Mouse (Mus musculus) spleen, adult 12 weeks (tissue): Measurements from ENCODE around the gene Atp13a2.
A peak's percentile ranks its signal among the peaks of the same experiment; 100 is the strongest.

Source experiments
- DNase-seq: peaks from one replicate; pipeline ENCODE4 v3.0.0; 2022; ENCODE audit warnings: low spot score

Gene Atp13a2

DNA sequence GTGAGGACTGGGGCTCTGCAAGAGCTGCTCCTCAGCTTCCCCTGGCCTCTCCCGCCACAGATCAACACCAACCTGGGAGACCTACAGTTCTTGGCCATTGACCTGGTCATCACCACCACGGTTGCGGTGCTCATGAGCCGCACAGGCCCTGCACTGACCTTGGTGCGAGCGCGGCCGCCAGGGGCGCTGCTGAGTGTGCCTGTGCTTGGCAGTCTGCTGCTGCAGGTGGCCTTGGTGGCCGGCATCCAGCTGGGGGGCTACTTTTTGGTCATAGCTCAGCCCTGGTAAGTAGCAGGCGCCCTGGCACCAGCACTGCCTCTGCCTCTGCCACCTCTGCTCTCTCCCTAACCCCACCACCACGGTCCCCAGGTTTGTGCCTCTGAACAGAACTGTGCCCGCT is 19.3 kb downstream of the Atp13a2 start:
- no peak for DNase-seq

DNA sequence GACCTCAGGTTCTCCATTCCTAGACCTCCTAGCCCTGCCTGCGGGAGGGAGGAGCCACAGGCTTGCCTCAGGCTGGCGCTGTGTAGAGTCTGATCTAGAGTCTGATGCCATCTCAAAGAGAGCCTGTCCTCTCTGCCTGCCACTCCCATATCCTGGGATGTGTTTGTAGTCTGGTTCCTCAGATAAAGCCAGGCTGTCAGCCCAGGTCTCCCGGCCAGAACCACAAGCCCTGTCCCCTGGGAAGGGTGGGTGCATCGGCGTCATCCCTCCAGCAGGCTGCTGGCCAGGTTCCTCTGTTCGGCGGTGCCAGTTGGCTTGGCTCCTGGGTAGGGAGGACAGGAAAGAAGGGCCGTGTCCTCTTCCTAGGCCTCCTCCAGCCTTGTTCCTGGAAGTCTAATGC is 21.4 kb downstream of the Atp13a2 start:
- DNase-seq: no peak

DNA sequence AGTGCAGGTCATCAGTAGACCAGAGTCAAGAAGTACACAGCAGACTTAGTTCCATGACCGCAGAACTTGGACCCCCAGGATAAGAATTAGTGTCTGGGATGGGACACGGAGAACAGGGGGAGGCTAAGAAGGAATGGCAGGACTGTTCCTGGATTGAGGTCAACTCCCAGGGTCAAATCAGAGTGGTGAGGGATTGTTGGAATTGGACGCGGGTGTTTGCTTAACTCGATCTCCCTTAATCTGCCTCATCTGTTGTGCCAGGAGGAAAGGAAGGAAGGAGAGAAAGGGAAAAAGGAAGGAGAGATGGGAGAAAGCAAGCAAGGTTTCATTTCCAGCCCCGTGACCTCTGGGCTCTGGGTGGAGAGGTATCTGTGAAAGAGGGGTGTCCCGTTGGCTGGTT is 23.4 kb downstream of the Atp13a2 start, which contains the start of gene Mfap2:
Gene Mfap2, plus strand, starts transcription at position 301 of the 400 bp plus-strand sequence.
- no peak for DNase-seq

DNA sequence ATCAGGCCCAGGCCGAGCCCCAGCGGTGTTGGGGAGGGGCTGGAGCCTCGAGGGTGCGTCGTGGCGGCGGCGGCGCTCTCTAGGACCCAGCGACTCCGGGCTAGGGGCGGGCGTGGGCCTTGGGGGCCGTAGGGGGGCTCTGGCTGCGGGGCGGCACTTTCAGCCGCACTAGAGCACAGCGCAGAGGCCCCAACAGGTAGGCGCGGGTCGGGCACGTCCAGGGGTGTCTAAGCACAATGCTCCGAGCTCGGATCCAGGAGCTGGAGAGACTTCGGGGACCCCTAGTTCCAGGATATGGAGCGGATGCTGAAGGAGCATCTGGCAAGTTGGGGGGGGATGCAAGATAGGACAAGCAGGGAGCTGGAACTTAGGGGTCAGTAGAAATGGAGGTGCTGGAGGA is 23.9 kb downstream of the Atp13a2 start:
- no peak for DNase-seq

DNA sequence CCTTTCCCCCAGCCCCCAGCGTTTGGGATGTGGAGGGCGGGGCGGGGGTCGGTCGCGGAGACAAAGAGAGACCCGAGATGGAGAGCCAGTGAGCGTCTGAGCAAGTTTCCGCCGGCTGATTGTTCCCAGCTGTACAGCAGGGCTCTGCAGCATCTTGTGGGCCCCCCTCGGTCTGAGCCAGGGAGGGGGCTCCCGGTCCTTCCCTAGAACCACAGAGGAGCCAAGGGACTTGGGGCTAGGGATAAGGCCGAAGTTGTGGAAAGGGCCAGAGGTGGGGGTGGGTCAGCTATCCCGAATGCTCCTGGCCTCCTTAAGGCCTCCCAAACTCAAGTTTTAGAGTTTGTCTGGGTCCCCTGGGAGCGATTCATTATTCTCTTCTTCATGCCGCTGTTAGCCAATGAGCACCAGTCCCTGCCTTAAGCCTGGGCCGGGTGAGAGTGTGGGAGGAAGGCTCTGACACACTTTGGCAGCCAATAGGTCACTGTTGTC is 24.3 kb downstream of the Atp13a2 start:
- DNase-seq: no peak

DNA sequence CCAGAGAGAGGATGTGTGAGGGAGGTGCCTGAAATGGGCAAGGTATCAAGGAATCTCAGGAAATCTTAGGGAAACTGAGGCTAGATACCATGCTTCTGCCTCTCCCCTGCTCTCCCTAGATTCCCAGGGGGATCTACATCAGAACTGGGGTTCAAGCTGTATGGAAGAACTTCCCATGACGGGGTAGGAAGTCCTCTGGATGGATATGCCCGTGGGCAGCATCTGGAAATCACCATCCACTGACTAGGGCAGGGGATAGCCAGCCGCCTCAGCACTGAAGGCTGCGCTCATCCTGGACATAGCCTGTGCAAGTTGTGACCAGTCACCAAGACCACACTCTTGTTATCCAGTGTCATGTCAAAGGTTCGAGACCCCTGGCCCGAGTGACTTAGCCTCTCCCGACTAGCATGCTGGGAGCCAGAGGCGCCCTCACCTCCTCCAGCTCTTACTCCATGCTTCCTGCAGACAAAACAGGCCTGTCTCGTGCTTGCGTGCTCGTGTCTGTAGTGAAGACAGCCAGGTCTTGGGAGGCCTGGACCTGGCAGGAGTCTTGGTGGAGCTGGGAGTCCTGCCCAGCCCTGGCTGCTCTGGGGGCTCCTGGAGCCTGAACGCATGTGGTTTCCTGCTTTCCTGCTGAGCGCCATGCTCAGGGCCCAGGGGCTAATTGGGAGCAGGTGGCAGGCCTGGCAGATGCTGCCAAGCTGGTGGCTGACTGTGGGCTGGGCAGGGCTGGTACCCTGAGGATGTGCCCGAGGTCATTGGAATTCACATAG is 25.1 kb downstream of the Atp13a2 start:
- no peak for DNase-seq

DNA sequence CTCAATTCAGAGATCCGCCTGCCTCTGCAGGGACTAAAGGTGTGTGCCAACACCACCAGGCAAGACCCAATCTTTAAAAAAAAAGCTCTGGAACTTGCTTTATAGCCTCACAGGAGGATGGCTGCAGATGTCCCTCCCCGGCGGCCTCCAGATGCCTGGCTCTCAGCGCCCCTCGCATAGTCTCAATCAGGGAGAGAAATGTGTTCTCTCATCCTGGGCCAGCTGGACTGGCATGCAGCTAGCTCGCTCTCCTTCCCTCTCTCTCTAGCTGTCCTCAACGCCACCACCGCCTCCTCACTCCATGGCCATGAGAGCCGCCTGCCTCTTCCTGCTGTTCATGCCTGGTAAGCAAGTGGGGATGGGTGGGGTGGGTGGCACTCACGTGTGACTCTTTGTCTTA is 25.9 kb downstream of the Atp13a2 start:
- no peak for DNase-seq

DNA sequence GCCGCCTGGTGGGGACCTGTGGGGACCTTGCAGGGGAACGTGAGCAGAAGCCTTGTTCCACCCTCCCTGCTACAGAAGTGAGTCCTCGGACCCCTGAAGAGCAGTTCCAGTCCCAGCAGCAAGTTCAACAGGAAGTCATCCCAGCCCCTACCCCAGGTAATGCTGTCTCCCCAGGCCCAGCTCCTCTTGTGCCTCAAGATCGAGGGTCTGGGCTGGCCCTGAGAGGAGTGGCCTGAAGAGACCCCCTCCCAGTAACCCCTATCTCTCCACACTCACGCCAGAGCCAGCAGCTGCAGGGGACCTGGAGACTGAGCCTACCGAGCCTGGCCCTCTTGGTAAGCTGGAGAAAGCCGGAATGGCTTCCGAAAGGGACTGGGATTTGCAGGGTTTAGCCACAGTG is 27.4 kb downstream of the Atp13a2 start:
- DNase-seq: no peak

DNA sequence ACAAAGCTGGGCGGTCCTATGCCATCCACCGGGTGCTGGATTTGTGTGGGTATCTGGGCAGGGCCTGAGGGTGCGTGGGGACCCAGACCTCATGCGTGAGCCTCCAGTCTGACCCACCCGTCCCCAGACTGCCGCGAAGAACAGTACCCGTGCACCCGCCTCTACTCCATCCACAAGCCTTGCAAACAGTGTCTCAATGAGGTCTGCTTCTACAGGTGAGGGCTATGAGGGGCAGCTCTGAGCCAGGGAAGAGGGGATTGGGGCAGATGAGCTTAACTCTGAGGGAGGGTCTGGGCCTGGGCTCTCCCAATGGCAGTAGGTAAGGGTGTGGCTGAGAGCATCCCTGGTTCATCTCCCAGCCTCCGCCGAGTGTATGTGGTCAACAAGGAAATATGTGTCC is 28.2 kb downstream of the Atp13a2 start:
- DNase-seq: no peak

DNA sequence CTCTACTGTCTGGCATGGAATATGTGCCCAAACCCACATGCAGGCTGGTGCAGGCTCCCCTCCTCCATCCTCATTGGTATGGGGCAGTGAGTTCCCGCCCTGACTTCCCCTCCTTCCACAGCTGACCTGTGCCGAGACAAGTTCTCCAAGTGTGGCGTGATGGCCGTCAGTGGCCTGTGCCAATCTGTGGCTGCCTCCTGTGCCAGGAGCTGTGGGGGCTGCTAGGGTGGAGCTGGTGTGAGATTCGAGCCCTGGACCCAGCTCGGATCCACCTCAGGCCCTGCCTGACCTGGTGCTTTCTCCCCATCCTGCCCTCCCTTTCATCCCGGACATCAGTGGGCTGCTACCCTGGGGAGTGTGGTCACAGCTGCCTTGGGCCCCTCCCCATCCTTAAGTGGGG is 28.7 kb downstream of the Atp13a2 start:
- no peak for DNase-seq

DNA sequence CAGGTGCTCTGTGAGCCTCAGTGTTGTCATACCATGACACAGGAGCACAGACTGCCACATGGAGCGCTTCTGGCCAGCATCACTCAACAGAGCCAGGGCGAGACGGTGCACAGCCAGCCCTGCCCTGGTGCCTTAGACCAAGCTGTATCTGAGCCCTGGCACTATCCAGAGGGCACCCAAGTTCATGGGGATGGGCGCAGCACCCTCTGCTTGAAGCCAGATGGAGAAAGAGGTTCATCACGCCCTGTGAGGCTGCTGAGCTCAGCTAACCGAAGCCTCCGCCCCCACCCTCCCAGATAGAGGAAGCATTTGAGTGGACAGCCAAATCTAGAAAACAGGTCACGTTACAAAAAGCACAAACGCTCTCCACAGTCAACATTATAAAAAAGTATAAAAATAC is 29.6 kb downstream of the Atp13a2 start:
- no peak for DNase-seq

DNA sequence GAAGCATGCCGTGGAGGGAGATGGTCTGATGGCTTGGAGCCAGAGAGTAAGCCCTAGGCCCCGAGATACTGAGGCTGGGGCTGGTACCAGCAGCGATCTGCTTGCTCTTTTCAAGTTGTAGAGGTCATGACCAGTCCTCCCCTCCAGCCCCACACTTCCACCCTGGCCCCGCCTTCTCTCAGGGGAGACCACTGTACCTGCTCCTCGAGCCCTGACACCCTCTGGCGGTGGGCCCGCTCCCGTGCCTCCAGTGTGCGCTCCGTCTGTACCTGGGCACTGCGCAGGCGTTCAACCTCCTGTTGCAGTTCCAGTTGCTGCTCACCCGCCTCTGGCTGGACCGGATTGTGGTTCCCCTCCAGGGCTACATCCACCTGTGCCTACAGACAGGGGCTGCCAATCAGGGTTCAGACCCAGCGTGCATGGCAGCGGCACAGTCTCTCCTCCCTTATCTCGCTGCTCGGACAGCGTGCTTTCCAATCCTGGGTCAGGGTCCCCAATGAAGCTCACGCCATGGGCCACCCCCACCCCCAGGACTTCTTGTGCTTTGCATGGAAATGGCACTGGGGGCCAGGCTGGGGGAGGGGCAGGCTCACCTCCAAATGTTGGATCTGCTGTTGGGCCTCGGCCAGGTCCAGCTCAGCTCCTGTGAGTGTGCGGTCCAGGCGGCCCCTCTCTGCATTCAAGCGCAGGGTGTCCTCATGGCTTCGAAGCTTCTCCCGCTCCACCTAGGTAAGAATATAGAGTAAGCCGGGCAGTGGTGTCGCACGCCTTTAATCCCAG is 31.2 kb downstream of the Atp13a2 start:
- DNase-seq: no peak

DNA sequence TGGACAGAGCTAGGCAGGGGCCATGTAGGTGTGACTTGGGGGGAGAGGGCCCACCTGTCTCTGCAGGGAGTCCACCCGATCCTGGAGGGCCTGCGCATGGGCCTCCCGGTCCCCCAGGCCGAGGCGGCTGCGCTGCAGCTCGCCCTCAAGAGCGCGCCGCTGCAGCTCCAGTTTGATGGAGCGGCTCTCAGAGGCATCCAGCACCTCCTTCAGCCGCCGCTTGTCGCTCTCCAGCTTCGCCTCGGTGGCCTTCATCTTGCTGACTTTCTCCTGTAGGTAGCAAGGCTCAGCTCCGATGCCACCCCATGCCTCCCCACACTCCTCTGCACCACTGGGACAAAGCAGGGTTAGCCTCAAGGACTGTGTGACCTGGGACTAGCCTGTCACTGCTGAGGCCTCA is 33.5 kb downstream of the Atp13a2 start:
- DNase-seq: no peak

DNA sequence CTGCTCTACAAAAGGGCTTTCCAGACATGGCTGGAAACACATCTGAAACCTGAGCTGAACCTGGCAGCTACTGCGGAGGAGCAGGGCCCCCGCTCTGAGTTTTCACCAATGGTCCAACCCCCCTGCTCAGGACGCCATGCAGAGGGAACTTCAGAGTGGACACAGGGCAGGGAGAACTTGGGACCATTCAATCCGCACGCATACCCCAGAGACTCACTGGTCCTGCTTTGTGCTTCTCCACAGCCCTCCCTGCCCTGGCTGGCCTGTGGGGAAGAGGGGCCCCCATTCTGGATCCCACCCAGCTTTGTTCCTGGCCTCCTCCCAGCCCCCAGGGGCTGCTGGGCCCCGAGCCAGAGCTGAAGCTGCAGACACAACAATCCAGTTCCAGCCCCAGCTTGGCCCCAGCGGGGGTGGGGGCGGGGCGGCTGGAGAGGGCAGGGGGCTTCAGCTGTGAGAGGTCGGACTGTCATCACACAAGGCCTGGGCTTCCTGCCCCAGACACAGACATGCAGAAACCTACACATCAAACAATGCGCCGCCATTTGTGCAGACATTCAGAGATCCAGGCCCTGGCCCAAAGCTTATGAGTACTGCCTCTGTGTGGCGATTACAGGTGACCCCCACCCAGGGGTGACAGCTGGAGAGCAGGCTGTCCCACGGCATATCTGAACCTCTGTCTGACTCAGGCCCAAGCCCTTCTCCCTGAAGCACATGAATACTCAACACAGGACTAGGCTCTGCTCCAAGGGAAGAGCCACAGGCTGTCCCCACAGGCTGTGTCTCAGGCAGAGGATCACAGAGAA is 34.3 kb downstream of the Atp13a2 start:
- no peak for DNase-seq

DNA sequence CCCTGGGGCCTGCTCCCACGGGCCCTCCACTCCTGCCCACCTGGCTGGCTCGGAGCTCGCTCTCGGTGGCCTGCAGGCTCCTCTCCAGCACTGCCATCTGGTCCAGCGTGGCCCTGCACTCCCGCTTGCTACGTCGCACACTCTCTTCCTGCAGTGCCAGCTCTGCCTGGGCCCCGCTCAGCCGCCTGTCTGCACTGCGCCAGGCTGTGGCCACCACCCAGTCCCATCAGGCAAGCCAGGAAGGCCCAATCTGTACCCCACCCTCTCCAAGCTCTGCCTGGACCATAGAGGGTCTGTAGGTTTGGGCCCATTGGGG is 34.9 kb downstream of the Atp13a2 start:
- DNase-seq: no peak

DNA sequence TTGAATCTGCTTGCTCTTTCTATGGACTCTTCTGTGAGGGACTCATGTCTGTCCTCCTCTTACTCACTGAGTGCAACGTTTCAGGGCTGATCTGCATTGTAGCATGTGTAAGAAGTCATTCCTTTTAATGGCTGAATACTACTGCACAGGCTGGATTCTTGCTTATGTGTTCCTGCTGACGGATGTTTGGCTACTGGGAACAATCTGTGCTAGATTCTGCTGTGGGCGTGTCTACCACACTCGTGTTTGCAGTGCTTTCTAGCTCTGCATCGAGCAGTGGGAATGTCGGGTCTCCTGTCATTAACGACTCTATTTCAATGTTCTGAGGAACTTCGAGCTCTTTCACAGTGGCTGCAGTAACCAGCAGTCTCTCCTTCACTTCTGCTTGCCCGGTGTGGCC is 37.4 kb downstream of the Atp13a2 start:
- DNase-seq: no peak

DNA sequence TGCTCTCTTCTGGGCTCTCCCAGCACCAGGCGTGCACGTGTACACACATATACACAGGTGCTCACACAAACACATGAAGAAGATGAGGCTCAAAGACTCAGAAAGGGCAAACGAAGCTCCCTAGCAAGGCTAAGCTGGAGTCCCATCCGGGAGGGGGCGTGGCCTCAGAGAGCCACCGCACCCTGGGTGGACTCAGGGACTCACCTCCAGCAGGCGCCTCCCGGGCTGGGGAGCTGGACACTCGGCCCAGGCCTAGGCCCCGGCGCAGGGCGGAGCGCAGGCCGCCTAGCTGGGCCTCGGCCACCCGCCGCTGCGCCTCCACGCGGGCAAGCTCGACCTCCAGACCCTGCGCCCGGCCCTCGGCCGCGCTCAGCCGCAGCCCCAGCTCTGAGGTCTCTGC is 38.3 kb downstream of the Atp13a2 start:
- DNase-seq: no peak

DNA sequence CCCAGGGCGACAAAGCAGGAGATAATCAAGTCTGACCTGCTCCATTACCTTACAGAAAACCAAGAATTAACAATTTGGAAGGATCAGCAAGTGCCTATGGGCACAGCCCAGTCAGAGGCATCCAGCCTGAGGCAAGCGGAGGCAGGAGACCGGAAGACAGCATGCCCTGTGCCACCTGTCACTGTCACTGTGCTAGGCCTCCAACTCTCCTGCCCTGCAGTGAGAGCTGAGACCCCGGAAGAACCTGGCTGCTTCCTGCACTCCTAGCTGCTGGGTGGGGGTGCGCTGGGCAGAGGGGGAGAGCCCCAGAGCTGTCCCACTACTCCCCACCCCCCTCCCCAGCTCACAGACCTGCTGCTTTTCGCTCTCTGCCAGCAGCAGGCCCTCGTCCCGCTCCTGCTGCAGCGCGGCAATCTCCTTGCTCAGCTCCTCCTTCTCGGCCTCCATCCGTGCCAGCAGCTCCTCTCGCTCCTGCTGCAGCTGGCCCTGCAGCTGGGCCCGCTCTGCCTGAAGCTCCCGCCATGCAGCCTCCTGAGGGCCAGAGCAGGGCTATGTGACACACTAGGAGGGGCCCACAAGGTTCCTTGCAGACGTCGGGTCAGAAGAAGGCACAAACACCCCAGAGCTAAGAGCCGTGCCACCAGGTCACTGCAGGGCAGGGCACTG is 44.0 kb downstream of the Atp13a2 start:
- DNase-seq: no peak

DNA sequence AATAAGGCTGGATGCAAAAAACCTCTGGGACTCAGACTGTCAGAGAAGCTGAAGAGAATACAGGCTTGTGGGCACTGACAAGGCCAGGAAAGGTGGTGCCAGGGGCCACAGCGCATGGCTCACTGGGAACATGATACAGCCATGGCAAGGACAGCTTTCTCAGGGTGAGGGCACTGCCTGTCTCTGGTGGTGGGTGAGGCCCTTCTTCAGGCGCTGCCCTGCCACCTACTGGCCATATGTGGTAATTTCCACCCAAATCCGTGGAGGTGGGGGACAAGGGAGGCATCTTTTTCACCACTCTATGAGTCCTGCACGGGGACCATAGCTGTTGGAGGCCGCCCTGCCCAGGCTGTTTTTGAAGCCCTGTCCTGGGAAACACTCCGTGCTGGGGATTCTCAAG is 45.1 kb downstream of the Atp13a2 start:
- DNase-seq: peak; percentile 67

DNA sequence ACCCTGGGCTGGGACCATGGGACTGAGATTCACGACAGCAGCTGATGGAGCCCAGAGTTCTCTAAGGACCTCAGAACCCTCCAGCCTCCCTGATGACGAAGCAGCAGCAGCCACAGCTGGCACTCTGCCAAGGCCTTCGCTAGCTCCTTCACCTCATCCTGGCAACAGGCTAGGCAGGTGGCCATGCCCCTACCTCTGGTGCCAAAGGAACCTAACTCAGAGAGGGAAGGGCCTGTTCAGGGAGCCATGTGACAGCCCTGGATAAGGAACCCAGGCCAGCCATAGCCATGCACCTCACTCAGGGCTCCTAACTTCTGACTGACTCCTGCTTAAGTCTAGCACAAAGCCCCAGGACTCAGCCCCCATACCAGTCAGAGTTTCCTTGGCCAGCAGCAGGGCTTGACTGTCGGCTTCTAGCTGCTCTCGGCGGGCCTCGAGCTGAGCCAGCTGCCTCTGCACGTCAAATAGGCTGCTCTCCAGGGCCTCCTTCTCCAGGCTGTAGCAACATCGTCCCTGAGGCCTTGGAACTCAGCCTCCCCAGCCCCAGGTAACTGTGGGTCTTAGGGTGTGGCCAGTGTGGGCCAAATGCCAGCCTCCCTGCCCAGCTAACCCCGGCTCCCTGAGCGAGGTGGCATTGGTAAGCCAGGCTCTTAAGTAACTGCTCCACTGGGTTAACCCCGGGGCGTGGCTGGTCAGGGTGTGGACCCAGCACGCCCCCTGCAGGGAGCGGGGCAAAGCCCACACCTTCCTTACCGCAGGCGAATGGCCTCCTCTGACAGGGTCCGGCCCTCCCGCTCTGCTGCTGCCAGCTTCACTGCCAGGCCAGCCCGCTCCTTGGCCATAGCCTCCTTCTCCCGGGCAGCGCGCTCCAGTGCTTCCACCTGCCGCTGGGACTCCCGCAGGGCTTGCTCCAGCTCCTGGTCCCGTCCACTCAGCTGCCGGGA is 47.2 kb downstream of the Atp13a2 start:
- DNase-seq: no peak

DNA sequence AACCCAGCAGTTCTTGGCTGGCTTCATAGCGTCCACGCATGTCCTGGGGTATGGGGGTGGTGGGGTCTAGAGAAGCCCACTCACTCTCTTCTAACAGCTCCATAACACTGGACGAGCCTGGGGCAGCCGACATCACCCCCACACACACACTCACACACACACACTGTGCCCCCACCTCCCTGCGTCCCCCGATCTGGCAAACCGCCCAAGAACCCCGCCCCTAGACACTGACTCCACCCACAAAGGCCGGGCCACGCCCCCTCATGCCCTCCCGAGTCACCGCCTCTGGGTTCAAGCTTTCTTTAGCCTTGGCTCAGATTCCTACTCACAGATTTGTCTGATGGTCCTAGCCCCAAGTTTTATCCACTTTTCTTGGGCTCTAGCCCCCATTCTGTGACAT is 54.4 kb downstream of the Atp13a2 start:
- DNase-seq: no peak
